Mouse (Mus musculus) urinary bladder, postnatal 25 days (tissue): ENCODE measurements around the gene Gm26938.

Experiments
- DNase-seq: peaks from one replicate; pipeline ENCODE4 v3.0.0; 2022; ENCODE audit warnings: low spot score

Gene Gm26938

GRCm38 (mm10) chr5:139794137-139794536, 32.1 kb downstream of the Gm26938 start:
- no peak for DNase-seq

GRCm38 (mm10) chr5:139793338-139794089, 32.7 kb downstream of the Gm26938 start:
- DNase-seq: peak; percentile 46

- no peak for DNase-seq
These were observed 33.3 kb downstream of the Gm26938 start for GRCm38 (mm10) chr5:139792966-139793337.

GRCm38 (mm10) chr5:139792159-139792775, 33.9 kb downstream of the Gm26938 start:
- DNase-seq: no peak

- peak; percentile 99 for DNase-seq
These were observed 34.7 kb downstream of the Gm26938 start, which contains the start of gene Mafk for GRCm38 (mm10) chr5:139791227-139792158. TSS of gene Mafk (plus strand) at chr5:139791513.

- DNase-seq: no peak
These were observed 36.7 kb downstream of the Gm26938 start for GRCm38 (mm10) chr5:139789466-139789865.

- DNase-seq: no peak
These were observed 44.8 kb downstream of the Gm26938 start for GRCm38 (mm10) chr5:139781406-139781805.

GRCm38 (mm10) chr5:139776966-139777365, 49.2 kb downstream of the Gm26938 start:
- DNase-seq: no peak

- DNase-seq: peak; percentile 95
These were observed 50.8 kb downstream of the Gm26938 start, which contains the start of gene Ints1 for GRCm38 (mm10) chr5:139775216-139775926. TSS of gene Ints1 (minus strand) at chr5:139775674.

GRCm38 (mm10) chr5:139768216-139768615, 58.0 kb downstream of the Gm26938 start:
- no peak for DNase-seq

- no peak for DNase-seq
These were observed 61.9 kb downstream of the Gm26938 start for GRCm38 (mm10) chr5:139764296-139764695.

GRCm38 (mm10) chr5:139758096-139758495, 68.1 kb downstream of the Gm26938 start:
- no peak for DNase-seq
